Mouse (Mus musculus): Measurements from ENCODE around the gene Col1a2.

Gene Col1a2

GRCm38 (mm10) chr6:4504603-4505131 lies at the start of gene Col1a2:
Gene Col1a2 (plus strand): TSS chr6:4504814.
- DNase-seq (ENCODE audit: low read depth) = no peak

- DNase-seq (ENCODE audit: low read depth) = no peak
Observed at GRCm38 (mm10) chr6:4455518-4455917, 49.1 kb upstream of the Col1a2 start.

GRCm38 (mm10) chr6:4455961-4456617 lies 48.5 kb upstream of the Col1a2 start:
- DNase-seq (ENCODE audit: low read depth) = no peak

GRCm38 (mm10) chr6:4456691-4457447 lies 47.7 kb upstream of the Col1a2 start:
- no peak for DNase-seq (ENCODE audit: low read depth)

GRCm38 (mm10) chr6:4457555-4457996 lies 47.0 kb upstream of the Col1a2 start:
- DNase-seq (ENCODE audit: low read depth) = no peak

GRCm38 (mm10) chr6:4465320-4465719 lies 39.3 kb upstream of the Col1a2 start:
- DNase-seq (ENCODE audit: low read depth) = no peak

- DNase-seq (ENCODE audit: low read depth) = no peak
Observed at GRCm38 (mm10) chr6:4483577-4483936, 21.1 kb upstream of the Col1a2 start.

- no peak for DNase-seq (ENCODE audit: low read depth)
Observed at GRCm38 (mm10) chr6:4483937-4484601, 20.5 kb upstream of the Col1a2 start.

GRCm38 (mm10) chr6:4488349-4488748 lies 16.3 kb upstream of the Col1a2 start:
- no peak for DNase-seq (ENCODE audit: low read depth)

GRCm38 (mm10) chr6:4488966-4489365 lies 15.6 kb upstream of the Col1a2 start:
- DNase-seq (ENCODE audit: low read depth) = no peak

GRCm38 (mm10) chr6:4489366-4490245 lies 15.0 kb upstream of the Col1a2 start:
- DNase-seq (ENCODE audit: low read depth) = no peak

- no peak for DNase-seq (ENCODE audit: low read depth)
Observed at GRCm38 (mm10) chr6:4493666-4494065, 10.9 kb upstream of the Col1a2 start.

- DNase-seq (ENCODE audit: low read depth) = no peak
Observed at GRCm38 (mm10) chr6:4496428-4496827, 8.2 kb upstream of the Col1a2 start.

GRCm38 (mm10) chr6:4503106-4503505 lies 1.5 kb upstream of the Col1a2 start:
- DNase-seq (ENCODE audit: low read depth) = no peak

GRCm38 (mm10) chr6:4505158-4505997 lies 764 bp downstream of the Col1a2 start:
- DNase-seq (ENCODE audit: low read depth) = no peak

- no peak for DNase-seq (ENCODE audit: low read depth)
Observed at GRCm38 (mm10) chr6:4506106-4506505, 1.5 kb downstream of the Col1a2 start.

GRCm38 (mm10) chr6:4506791-4507190 lies 2.2 kb downstream of the Col1a2 start:
- no peak for DNase-seq (ENCODE audit: low read depth)

- no peak for DNase-seq (ENCODE audit: low read depth)
Observed at GRCm38 (mm10) chr6:4507323-4507722, 2.7 kb downstream of the Col1a2 start.

GRCm38 (mm10) chr6:4508279-4508678 lies 3.7 kb downstream of the Col1a2 start:
- DNase-seq (ENCODE audit: low read depth) = no peak

GRCm38 (mm10) chr6:4509395-4509794 lies 4.8 kb downstream of the Col1a2 start:
- no peak for DNase-seq (ENCODE audit: low read depth)

GRCm38 (mm10) chr6:4514671-4515070 lies 10.1 kb downstream of the Col1a2 start:
- no peak for DNase-seq (ENCODE audit: low read depth)

Data from c-Kit-positive CD71-negative TER-119-negative erythroid progenitor cells, embryonic 14.5 days (primary cell).